Mouse (Mus musculus) heart, postnatal 0 days (tissue): ENCODE measurements at regions not wholly inside any gene's neighbourhood (a gene's known extent, or its start where the extent isn't known, plus 50 kb on each side); places are given as distances from the start of the nearest gene placed in this dataset.
"Not testable (repeated sequence)": the region's sequence is repeated elsewhere in the genome, so short reads cannot be mapped to it uniquely, and the experiment has no call there.

Source experiments
- CTCF ChIP-seq: IDR thresholded peaks from 2 replicates; pipeline ENCODE4 v1.5.1; 2016; ENCODE audit warnings: antibody characterized with exemption, control low read depth, low read depth
- EP300 ChIP-seq: IDR thresholded peaks from 2 replicates; pipeline ENCODE4 v1.6.1; 2016; ENCODE audit warnings: antibody characterized with exemption, low read depth

DNA sequence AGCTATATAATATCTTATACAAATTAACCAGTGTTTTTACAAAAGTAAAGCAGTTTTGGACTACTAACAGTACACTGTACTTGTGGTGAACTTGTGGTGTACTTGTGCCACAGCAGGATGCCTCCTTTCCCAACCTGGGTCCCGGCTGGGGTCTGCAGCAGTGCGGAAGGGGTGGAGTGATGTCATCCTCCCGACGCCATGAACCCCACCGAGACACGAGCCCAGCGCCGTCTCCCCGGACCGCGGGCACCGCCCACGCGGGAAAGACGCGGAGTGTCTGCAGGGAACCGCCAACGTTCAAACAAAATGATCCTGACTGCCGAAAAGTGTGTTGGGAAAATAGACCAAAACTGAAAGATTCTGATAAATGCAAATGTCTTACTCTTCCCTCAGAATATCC, 62.6 kb downstream of the Dynlt1b start:
- TF ChIP-seq EP300, CTCF: not testable (repeated sequence)
